Mouse (Mus musculus): ENCODE data around the gene Gm20834.
"Not testable (repeated sequence)": the region's sequence is repeated elsewhere in the genome, so short reads cannot be mapped to it uniquely, and the experiment has no call there.

Gm20834 gene

GRCm38 (mm10) chrY:10324489-10324888 lies at the start of gene Gm20834:
Gene Gm20834, minus strand, starts transcription at chrY:10324589.
- ATAC-seq (ENCODE audit: low TSS enrichment), result not testable (repeated sequence)

All from frontal cortex, adult (tissue).